Mouse (Mus musculus) lung, postnatal 25 days (tissue): ENCODE data around the gene Gm10447.

Source experiments
- DNase-seq: peaks from one replicate; pipeline ENCODE4 v3.0.0; 2022; ENCODE audit warnings: low spot score

The Gm10447 gene

GRCm38 (mm10) chr11:53478383-53479170 is 21.7 kb upstream of the Gm10447 start:
- no peak for DNase-seq

- no peak for DNase-seq
Measured at GRCm38 (mm10) chr11:53477833-53478232, 20.9 kb upstream of the Gm10447 start.

DNA sequence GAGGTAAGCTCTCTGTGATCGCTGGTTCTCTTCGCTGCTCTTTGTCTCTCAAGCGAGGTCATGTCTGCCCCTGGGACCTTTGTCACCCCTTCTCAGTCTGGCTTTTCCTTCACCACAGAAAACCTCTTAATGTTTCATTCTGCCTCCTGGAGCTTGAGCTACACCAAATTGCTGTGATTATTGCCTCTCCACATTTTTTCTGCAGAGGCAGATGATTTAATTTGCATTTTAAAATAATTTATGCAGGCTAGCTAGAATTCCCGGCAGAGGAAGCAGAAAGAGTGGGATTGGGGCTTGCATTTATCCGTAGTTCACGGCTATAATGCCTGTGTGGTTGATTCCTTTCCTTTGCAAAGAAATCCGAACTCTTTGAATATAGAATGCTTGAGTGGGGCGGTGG is 18.7 kb upstream of the Gm10447 start:
- no peak for DNase-seq

GRCm38 (mm10) chr11:53472709-53473108 is 15.8 kb upstream of the Gm10447 start:
- no peak for DNase-seq

DNA sequence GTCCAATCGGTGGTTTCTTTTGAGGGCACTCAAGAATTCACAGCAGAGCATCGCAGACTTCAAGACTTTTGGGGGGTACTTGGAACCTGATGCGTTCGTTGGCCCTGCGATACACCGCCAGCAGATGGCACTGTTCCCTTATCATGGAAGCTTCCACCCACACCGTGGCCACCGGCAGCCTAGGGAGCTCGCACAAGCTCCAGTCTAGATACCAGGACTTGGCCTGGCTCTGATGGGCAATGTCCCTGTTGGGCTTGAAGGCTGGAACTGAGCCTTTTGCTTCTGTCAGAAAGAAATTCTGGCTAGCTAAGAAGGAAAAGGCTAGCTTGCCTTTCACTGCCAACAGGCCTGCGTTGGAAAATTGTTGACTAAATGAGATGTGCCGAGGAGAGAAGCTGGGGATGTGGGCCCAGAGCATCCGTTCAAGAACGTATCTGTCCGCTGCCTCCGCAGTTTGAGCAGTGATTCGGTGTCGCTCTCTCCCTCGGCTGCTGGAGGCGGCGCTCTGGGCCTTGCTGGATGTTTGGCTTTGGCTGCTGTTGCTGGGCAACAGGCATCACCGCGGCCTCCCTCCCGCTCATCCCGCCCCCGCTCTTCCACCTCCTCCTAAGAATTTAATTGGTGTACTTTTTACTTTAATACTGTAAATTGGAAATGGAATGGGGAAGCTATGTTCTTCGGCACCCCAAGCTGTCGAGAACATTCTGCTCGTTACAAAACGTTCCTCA is 13.2 kb upstream of the Gm10447 start, which contains the start of gene Gm9837:
Gene Gm9837, minus strand, starts transcription at position 512 of the 728 bp plus-strand sequence.
- peak; percentile 86 for DNase-seq

GRCm38 (mm10) chr11:53469294-53469967 is 12.5 kb upstream of the Gm10447 start:
- DNase-seq = no peak

- DNase-seq = peak; percentile 69
Measured at GRCm38 (mm10) chr11:53466231-53466971, 9.5 kb upstream of the Gm10447 start.

GRCm38 (mm10) chr11:53463551-53464424 is 6.9 kb upstream of the Gm10447 start:
- DNase-seq = no peak

DNA sequence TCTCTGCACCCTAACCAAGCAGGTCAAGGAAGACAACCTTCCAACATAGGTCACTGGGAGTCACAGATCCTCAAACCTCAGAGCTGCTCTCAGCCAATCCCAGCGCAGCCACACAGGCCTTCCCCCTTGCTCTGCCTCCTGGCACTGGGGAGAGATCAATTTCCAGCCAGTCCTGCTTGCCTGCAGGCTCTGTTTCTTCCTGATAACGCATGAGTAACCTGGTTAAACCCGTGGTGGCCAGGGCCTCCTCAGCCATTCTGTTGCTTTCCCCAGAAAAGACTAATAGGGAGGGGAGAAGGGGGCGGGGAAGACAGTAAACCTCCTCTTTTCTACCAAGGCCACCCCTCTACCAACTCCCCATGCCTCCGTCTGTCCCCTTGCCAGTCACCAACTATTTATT is 4.8 kb upstream of the Gm10447 start:
- no peak for DNase-seq

GRCm38 (mm10) chr11:53460192-53460591 is 3.3 kb upstream of the Gm10447 start:
- DNase-seq = no peak

DNA sequence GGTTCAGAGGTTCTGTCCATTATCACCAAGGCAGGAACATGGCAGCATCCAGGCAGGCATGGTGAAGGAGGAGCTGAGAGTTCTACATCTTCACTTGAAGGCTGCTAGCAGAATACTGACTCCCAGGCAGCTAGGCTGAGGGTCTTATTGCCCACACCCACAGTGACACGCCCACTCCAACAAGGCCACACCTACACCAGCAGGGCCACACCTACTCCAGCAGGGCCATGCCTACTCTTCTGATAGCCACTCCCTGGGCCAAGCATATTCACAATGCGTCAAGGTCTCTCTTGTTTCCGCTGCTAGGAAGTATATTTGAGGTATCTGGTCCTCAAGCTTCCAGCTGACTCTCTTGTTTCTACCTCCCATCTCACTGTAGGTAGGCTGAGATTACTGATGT is 2.1 kb upstream of the Gm10447 start:
- no peak for DNase-seq

GRCm38 (mm10) chr11:53457372-53457954 is 553 bp upstream of the Gm10447 start:
- no peak for DNase-seq

- DNase-seq = no peak
Measured at GRCm38 (mm10) chr11:53453031-53453430, 3.9 kb downstream of the Gm10447 start.

DNA sequence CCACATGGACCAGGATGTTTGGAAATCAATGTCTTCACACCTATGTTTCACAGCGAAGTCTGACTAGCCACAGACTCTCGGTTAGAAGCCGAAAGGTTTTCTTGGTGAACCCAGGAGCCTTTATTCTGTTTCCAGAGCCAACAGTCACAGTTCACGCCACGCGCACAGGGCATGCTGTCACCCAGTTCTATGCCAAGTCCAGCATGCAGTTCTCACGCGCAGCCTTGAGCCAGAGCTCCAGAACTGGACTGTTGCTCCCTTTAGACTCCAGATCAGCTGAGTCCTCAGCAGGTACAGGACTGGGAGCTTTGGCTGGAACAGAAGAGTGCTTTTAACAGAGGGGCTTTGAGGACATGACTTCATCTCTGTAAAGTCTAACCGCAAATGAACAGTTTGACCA is 4.5 kb downstream of the Gm10447 start:
- no peak for DNase-seq

DNA sequence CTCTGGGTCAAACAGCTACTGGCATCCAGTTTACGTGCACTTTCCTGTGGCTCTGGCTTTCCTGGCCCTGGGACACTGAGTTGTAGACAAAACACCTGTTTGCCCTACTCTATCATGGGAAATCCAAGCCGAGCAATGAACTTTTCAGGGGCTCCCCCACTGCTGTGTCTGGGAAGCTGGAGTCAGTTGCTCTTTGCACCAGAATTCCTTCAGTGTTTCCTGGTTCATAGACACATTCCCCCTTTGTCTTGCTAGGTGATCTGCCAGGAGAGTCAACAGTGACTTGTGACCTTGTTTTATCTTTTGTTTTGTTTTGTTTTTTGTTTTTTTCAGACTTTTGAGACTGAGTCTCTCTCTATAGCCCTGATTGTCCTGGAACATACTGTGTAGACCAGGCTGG is 5.5 kb downstream of the Gm10447 start:
- DNase-seq = no peak

GRCm38 (mm10) chr11:53450070-53450705 is 6.7 kb downstream of the Gm10447 start:
- DNase-seq = no peak

DNA sequence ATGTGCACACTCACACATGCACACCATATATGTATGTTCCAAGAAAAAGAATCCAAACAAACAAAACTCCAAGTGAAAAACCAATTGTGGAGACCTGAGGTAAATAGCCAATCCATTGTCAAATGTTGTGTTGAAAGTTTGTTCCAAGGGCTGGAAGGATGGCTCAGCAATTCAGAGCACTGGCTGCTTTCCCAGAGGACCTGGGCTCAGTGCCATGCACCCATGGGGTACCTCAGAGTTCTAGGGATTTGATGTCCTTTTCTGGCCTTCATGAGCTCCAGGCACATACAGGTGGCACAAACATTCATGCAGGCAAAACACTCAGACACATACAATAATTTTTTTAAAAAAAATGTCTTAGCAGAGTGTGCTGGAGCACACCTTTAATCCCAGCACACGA is 8.4 kb downstream of the Gm10447 start:
- DNase-seq = no peak

- DNase-seq = no peak
Measured at GRCm38 (mm10) chr11:53447996-53448395, 8.9 kb downstream of the Gm10447 start.

- no peak for DNase-seq
Measured at GRCm38 (mm10) chr11:53446183-53446582, 10.7 kb downstream of the Gm10447 start.

DNA sequence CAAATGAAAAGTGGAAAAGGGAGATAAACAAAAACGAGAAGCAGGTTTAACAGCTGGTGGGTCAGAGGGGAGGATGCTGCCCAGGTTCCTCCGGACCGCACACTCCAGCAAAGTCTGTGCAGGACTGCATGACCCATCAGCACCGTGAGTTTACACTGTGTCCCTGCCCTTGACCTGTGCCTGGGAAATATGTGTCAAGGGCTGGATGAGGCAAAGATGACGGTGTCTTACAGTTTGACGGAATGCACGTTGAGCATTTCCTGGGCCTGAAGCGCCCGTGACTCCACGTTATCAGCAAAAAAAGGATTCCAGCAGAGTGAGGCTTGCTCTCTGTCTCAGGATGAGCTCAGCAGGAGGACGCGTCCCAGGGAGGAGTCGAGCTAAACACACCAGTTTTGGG is 11.3 kb downstream of the Gm10447 start:
- DNase-seq = no peak
